Mouse (Mus musculus) limb, embryonic 11.5 days (tissue): ENCODE data around the gene Gm9945. TPM values are rescaled to one million over a fixed set of nuclear protein-coding genes. Genes with fewer than 3 reads are reported as not detected.

Experiments
- ATAC-seq: fragments of 200-750 bp; cut with Nextera tagmentation; 2 replicates; pipeline ENCODE4 v1.8.0; 2017; ENCODE audit warnings: low read depth; ENCODE audit not compliant: insufficient number of reproducible peaks, low FRiP score, low TSS enrichment
- DNase-seq: peaks from one replicate; pipeline ENCODE4 v3.0.0-alpha.2; 2015; ENCODE audit warnings: low spot score
- H3K27ac ChIP-seq: fragments of 300-500 bp; sonication (generic); replicated peaks from 2 replicates; pipeline ENCODE4 v1.5.1; 2014; ENCODE audit warnings: low read depth, mild to moderate bottlenecking, low read length
- H3K27me3 ChIP-seq: fragments of 300-500 bp; sonication (generic); 2 replicates; pipeline ENCODE4 v1.6.1; 2014; ENCODE audit warnings: mild to moderate bottlenecking, low read length, mixed read lengths; ENCODE audit not compliant: control insufficient read depth, insufficient read depth
- H3K36me3 ChIP-seq: fragments of 300-500 bp; sonication (generic); 2 replicates; pipeline ENCODE4 v1.6.1; 2014; ENCODE audit warnings: mild to moderate bottlenecking, low read length, moderate library complexity, mixed read lengths; ENCODE audit not compliant: control insufficient read depth, insufficient read depth
- H3K4me1 ChIP-seq: fragments of 300-500 bp; sonication (generic); 2 replicates; pipeline ENCODE4 v1.6.1; 2014; ENCODE audit warnings: low read length, mixed read lengths; ENCODE audit not compliant: control insufficient read depth, insufficient read depth
- H3K4me2 ChIP-seq: fragments of 300-500 bp; sonication (generic); 2 replicates; pipeline ENCODE4 v1.6.1; 2014; ENCODE audit warnings: low read depth, mild to moderate bottlenecking, moderate library complexity; ENCODE audit not compliant: severe bottlenecking
- H3K4me3 ChIP-seq: fragments of 300-500 bp; sonication (generic); 2 replicates; pipeline ENCODE4 v1.5.1; 2014; ENCODE audit warnings: low read depth, low read length
- H3K9ac ChIP-seq: fragments of 300-500 bp; sonication (generic); 2 replicates; pipeline ENCODE4 v1.6.1; 2014; ENCODE audit warnings: mild to moderate bottlenecking, low read length
- H3K9me3 ChIP-seq: fragments of 300-500 bp; sonication (generic); 2 replicates; pipeline ENCODE4 v1.6.1; 2016; ENCODE audit warnings: low read length; ENCODE audit not compliant: control insufficient read depth
- WGBS: fragments of 180-500 bp; shearing (Covaris S2); extraction: QIAGEN DNeasy Blood & Tissue Kit; methylation state at CpG from one replicate; pipeline ENCODE4 v1.1.7; 2014; 5-methylcytosine and 5-hydroxymethylcytosine counted together
- polyA plus RNA-seq: library from polyadenylated mRNA; unstranded; fragments of >200 nt; fragmentation: Nextera tagmentation; extraction: Ambion mirVana; gene quantifications from 2 replicates; pipeline ENCODE4 v1.2.1, GENCODE M21; 2014

Gm9945 gene
- polyA plus RNA-seq, 1 experiment from 2014 or later = not detected

DNA sequence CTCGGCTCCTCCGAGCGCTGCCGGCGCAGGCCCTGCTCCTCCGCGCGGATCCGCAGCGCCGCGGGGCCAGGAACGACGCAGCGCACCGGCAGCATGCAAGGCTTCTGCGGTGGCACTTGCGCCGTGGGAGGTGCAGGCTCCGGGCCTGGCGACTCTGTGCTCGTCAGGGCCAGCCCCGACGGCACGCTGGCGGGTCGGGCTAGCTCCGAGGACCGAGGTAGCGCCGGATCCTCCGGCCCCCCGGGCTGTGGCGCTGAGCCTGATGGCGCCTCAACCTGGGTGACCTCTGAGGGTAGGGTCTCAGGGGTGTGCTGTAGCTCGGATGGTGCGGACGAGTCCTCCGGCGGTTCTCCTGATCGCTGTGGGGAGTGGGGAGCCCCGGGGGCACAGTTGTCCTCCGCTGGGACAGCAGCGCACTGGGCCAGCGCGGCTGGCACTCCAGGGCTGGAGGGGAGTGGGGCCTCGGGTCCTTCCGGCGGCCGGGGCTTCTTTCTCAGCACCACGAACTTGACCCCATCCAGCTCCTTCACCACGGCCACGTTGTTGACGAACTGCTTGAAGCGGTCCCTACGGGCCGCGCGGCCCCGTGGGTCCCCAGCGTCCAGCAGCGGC is 689 bp upstream of the Gm9945 start:
- no peak for ATAC-seq
- WGBS = 2% methylated on average over 62 of the region's 62 CpGs
- peak overlapping the region; percentile 69 for H3K4me2 ChIP-seq
- peaks cover 43% of the 10 kb centered on the region for H3K27me3 ChIP-seq
- no peak overlapping the region for H3K27ac ChIP-seq
- H3K9ac ChIP-seq = peak overlapping the region; percentile 7; the same call in 1 of the 2 replicates
- H3K4me3 ChIP-seq = peak overlapping the region; percentile 42
- peaks cover 17% of the 10 kb centered on the region for H3K4me1 ChIP-seq
- H3K9me3 ChIP-seq = peaks cover 3% of the 10 kb centered on the region; the same call in 1 of the 2 replicates
- DNase-seq = peak; percentile 59
- no peaks in the 10 kb centered on the region for H3K36me3 ChIP-seq

DNA sequence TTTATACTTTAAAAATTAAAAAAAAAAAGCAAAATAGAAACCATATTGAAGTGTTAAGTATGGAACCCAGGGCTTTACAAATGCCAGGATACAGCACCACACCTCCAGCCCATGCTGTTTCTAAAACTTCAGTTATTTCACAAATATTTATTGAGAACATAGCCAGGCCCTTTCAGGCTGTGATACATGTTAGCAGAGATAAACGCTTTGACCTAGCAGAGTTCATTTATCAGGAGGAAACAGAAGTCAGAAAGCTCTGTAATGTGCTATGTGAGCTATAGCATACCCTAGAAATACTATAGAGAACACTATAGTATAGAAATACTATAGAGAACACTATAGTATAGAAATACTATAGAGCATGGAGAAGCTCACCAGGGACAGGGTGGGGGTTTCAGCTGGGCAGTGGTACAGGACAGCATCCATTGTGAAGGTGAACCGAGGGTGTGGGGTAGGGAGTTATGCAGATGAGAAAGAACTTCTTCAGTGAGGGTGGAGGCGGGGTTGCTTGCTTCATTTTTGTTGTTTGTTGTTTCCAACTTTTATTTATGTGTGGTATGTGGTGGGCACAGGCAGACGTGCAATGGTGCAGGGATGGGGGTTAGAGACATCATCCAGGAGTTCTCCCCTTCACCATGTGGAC is 1.2 kb downstream of the Gm9945 start:
- Histone ChIP-seq H3K9ac (no peak overlapping the region), H3K4me1 (peaks cover 17% of the 10 kb centered on the region), H3K27me3 (peaks cover 39% of the 10 kb centered on the region), H3K27ac (no peak overlapping the region), H3K9me3 (peaks cover 3% of the 10 kb centered on the region; the same call in 1 of the 2 replicates), H3K36me3 (no peaks in the 10 kb centered on the region), H3K4me2 (no peak overlapping the region), H3K4me3 (no peak overlapping the region)
- 68% methylated on average over 4 of the region's 4 CpGs for WGBS
- ATAC-seq = no peak
- no peak for DNase-seq

DNA sequence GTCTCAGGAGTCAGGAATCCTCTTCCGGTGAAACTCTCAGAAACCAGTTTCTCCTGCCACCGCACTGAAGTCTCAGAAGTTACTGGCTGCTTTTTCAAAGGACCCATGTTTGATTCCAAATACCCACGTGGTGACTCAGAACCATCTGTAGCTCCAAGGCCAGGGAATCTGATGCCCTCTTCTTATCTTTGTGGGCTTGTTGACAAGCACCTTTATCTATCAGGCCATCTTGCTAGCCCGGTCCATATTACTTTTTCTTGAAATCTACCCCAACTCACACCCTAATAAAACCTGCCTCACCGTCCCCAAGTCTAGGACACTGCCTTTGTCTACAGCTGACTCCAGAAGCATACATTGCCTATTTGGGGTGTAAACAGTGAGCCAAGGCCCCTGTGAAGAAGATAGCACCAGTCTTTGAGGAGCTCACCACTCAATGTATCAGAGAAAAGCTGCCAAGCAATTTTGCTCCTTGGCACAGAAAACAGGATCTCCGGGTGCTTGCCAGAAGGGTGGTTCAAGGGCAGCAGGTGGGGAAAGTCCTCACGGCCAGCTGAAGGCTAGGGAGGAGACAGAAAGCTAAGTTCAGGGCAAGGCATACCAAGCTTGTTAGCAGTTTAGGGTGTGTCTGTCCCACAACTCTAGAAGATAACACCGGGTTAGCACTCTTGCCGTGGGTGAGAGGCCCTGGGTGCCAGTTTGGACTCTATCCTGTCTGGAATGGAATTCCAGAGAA is 3.4 kb downstream of the Gm9945 start:
- Histone ChIP-seq H3K27ac (no peak overlapping the region), H3K36me3 (no peaks in the 10 kb centered on the region), H3K27me3 (peaks cover 35% of the 10 kb centered on the region), H3K9ac (no peak overlapping the region), H3K9me3 (peaks cover 3% of the 10 kb centered on the region; the same call in 1 of the 2 replicates), H3K4me3 (no peak overlapping the region), H3K4me1 (peaks cover 23% of the 10 kb centered on the region), H3K4me2 (no peak overlapping the region)
- DNase-seq (no peak), ATAC-seq (no peak)
- 75% methylated on average over 9 of the region's 9 CpGs for WGBS

DNA sequence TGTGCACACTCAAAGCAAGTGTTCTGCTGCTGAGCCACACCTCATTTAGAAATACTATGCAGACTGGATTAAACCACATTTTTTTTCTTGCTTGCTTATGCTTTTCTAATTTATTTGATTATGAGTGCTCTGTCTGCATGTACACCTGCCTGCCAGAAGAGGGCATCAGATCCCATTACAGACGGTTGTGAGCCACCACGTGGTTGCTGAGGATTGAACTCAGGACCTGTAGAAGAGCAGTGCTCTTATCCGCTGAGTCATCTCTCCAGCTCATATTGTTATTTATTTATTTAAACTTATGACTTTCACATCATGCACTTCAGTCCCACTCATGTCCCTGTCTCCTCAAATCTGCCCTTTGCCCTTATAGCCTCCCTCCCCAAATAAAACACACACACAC is 5.8 kb downstream of the Gm9945 start:
- 42% methylated on average over 3 of the region's 3 CpGs for WGBS
- ATAC-seq = no peak
- H3K27me3 ChIP-seq = peaks cover 12% of the 10 kb centered on the region

DNA sequence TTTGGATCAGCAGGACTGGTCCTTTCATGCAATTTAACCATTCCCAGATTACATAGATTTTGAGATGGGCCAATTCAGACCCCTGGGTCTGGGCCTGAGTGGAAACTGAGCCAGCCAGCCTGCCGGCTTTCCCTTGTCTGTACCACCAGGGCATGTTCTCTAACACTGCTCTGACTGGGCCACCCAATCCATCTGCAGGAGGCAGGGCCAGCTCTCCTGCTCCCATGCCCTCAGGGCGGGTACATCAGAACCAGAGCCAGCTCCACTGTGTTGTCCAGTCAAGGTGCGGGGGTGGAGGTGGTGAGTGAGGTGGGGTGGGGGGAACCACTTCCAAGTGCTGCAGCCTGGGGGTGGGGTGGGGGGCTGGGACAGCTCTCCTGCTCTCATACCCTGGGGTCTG is 6.4 kb downstream of the Gm9945 start:
- 65% methylated on average over 3 of the region's 3 CpGs for WGBS
- H3K27me3 ChIP-seq = peaks cover 7% of the 10 kb centered on the region
- DNase-seq (no peak), ATAC-seq (no peak)
- H3K4me2 ChIP-seq = no peak overlapping the region
- no peak overlapping the region for H3K4me3 ChIP-seq
- H3K36me3 ChIP-seq = no peaks in the 10 kb centered on the region
- H3K9me3 ChIP-seq = no peaks in the 10 kb centered on the region
- no peak overlapping the region for H3K9ac ChIP-seq
- no peak overlapping the region for H3K27ac ChIP-seq
- H3K4me1 ChIP-seq = 0 out of 2 replicates have a peak, but pooled peaks cover 6% of the 10 kb centered on the region

More for the DNA sequence above, 5.8 kb downstream of the Gm9945 start:
- H3K27ac ChIP-seq = no peak overlapping the region
- no peaks in the 10 kb centered on the region for H3K36me3 ChIP-seq
- H3K4me2 ChIP-seq = no peak overlapping the region
- H3K4me3 ChIP-seq = no peak overlapping the region
- H3K9me3 ChIP-seq = no peaks in the 10 kb centered on the region
- no peak overlapping the region for H3K9ac ChIP-seq
- H3K4me1 ChIP-seq = 0 out of 2 replicates have a peak, but pooled peaks cover 6% of the 10 kb centered on the region
- DNase-seq = no peak

DNA sequence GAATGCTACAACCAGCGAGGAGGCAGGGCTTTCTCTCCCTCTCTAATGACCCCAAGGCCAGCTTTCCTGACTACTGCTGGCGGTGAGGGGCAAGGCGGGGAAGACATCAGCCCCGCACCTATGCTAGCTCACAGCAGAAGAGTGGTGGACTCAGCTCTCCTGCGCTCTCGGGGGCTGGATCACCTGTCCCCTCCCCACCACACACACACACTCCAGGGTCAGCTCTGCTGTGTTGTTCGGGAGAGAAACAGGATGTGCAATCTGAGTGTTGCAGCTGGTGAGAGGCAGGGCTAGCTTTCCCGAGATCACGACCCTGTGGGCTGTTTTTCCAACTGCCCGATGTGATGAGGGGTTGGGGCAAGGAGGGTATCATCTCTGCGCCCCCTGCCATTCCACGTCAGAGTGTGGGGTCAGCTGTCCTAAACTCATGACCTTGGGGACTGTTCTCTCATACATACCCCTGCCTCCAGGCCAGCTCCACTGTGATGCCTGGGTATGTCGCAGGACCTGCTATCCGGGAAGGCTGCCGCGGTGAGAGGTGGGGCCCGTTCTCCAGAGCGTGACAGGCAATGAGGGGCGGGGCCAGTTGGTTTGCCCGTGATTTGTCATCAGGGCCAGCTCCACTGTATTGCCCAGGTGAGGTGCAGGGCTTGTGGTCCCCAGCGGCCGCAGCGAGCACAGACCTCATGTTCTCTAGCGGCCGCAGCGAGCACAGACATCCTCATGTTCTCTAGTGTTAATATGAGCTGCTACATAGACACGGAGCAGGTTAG is 7.0 kb downstream of the Gm9945 start:
- peak; percentile 47; the same call in 1 of the 2 replicates for ATAC-seq
- DNase-seq = peak; percentile 57
- WGBS = 8% methylated on average over 27 of the region's 27 CpGs

DNA sequence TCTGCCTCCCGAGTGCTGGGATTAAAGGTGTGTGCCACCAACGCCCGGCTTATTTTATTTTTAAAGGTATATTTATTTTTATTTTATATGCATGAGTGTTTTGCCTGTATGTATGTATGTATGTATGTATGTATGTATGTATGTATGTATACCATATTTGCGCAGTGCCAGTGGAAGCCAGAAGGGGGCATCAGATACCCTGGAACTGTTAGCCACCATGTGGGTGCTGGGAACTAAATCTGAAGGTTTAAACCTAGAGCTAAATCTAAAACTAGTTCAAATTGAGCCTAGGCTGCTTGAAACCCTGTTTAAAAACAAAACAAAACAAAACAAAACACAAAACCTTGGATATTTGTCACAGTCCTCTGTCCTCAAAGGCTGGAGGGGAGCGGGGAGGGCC is 9.0 kb downstream of the Gm9945 start:
- H3K27ac ChIP-seq = no peak overlapping the region
- ATAC-seq = no peak
- peaks cover 5% of the 10 kb centered on the region; the same call in 1 of the 2 replicates for H3K27me3 ChIP-seq
- DNase-seq = no peak
- H3K9me3 ChIP-seq = no peaks in the 10 kb centered on the region
- H3K4me3 ChIP-seq = no peak overlapping the region
- no peak overlapping the region for H3K4me2 ChIP-seq
- 0 out of 2 replicates have a peak, but pooled peaks cover 6% of the 10 kb centered on the region for H3K4me1 ChIP-seq
- WGBS = 95% methylated on average over 5 of the region's 5 CpGs
- no peak overlapping the region for H3K9ac ChIP-seq
- no peaks in the 10 kb centered on the region for H3K36me3 ChIP-seq

More for the DNA sequence above, 7.0 kb downstream of the Gm9945 start:
- Histone ChIP-seq H3K27ac (no peak overlapping the region), H3K27me3 (peaks cover 5% of the 10 kb centered on the region; the same call in 1 of the 2 replicates), H3K36me3 (no peaks in the 10 kb centered on the region), H3K4me1 (0 out of 2 replicates have a peak, but pooled peaks cover 6% of the 10 kb centered on the region), H3K9ac (peak overlapping the region; percentile 19; the same call in 1 of the 2 replicates), H3K9me3 (no peaks in the 10 kb centered on the region), H3K4me3 (peak overlapping the region; percentile 19), H3K4me2 (peak overlapping the region; percentile 51)

DNA sequence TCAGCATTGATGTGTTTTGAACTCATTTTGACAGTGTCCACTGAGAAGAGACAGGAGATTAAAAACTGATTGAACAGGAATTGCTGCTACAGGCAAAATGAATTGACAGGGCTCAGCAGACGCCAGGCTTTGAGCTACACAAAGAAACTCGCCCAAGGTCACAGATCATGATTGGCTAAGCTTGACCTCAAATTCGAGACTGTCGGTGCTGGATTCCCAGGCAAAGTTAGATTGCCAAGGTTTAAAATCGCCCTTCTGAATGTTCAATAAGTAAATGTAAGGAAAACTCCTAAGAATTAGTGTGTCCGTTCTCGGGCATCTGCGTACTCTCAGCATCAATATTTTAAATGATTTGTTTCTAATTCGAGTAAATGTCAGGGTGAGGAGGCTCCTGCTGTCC is 9.5 kb downstream of the Gm9945 start:
- ATAC-seq (no peak), DNase-seq (no peak)
- WGBS = 85% methylated on average over 9 of the region's 9 CpGs
- Histone ChIP-seq H3K4me3 (no peak overlapping the region), H3K4me2 (no peak overlapping the region), H3K9ac (no peak overlapping the region), H3K27me3 (peaks cover 5% of the 10 kb centered on the region; the same call in 1 of the 2 replicates), H3K36me3 (no peaks in the 10 kb centered on the region), H3K4me1 (0 out of 2 replicates have a peak, but pooled peaks cover 6% of the 10 kb centered on the region), H3K9me3 (no peaks in the 10 kb centered on the region), H3K27ac (no peak overlapping the region)
